Mouse (Mus musculus) layer of hippocampus, adult 2 months (tissue): Measurements from ENCODE around the gene Chp1. TPM values are rescaled to one million over a fixed set of nuclear protein-coding genes. Genes with fewer than 3 reads are reported as not detected.

Experiments used
- DNase-seq, 2 experiments: peaks; one replicate each; pipeline ENCODE4 v3.0.0; 2022; ENCODE audit warnings: low spot score in 2 of 2
- H3K27ac ChIP-seq: fragments of 200-600 bp; 2 replicates; pipeline ENCODE4 v1.8.1; 2022
- H3K4me3 ChIP-seq: fragments of 200-600 bp; 2 replicates; pipeline ENCODE4 v1.8.1; 2022; ENCODE audit warnings: mild to moderate bottlenecking
- CTCF ChIP-seq: fragments of 200-600 bp; conservative IDR thresholded peaks from 2 replicates; pipeline ENCODE4 v1.8.1; 2022; ENCODE audit warnings: antibody characterized with exemption, mild to moderate bottlenecking, moderate library complexity
- total RNA-seq, 2 experiments: library from RNA; stranded (reverse); gene quantifications; 2 replicates each; pipeline ENCODE4 v1.2.3; 2021

The Chp1 gene
- total RNA-seq, 2 experiments from 2014 or later = 155 to 157 TPM

DNA sequence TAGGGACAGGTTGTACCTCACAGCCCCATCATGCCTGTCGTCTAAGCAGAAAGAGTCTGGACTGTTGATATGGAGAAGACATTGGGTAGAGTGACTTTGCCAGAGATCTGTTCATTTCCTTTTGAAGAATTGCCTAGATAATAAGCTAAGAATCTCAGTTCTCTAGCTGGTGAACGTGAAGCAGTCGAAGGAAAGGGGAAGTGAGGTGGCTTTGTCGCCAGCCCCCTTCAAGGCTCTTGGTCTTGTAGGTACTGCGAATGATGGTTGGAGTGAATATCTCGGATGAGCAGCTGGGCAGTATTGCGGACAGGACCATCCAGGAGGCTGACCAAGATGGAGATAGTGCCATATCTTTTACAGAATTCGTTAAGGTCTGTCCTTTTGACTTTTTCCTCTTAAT lies 36.8 kb downstream of the Chp1 start:
- Histone ChIP-seq H3K27ac (no peak overlapping the region), H3K4me3 (no peak overlapping the region)
- TF ChIP-seq CTCF = no peak
- no peak for DNase-seq

DNA sequence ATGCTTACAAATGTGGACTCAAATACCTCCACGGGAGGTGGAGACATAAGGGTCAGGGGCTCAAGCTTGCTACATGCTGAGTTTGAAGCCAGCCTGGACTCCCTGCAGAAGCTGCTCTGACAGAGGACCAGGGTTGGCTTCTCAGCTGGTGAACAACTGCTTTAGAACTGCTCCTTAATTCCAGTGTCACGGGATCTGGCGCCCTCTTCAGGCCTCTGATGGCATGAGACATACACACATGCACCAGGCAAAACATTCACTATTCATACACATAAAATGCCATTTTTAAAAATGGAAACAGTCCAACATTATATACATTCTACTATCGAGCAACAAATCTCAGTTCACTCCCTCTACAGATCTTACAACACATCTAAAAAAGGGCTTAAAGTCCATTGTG lies 39.9 kb downstream of the Chp1 start:
- peak in 1 of 2 experiments; percentile 27 for DNase-seq
- no peak overlapping the region for H3K4me3 ChIP-seq
- H3K27ac ChIP-seq = no peak overlapping the region
- TF ChIP-seq CTCF = peak; percentile 81

GRCm38 (mm10) chr2:119591247-119591646 lies 43.8 kb downstream of the Chp1 start:
- peak; percentile 54 for TF ChIP-seq CTCF
- Histone ChIP-seq H3K27ac (no peak overlapping the region), H3K4me3 (no peak overlapping the region)
- DNase-seq = no peak

DNA sequence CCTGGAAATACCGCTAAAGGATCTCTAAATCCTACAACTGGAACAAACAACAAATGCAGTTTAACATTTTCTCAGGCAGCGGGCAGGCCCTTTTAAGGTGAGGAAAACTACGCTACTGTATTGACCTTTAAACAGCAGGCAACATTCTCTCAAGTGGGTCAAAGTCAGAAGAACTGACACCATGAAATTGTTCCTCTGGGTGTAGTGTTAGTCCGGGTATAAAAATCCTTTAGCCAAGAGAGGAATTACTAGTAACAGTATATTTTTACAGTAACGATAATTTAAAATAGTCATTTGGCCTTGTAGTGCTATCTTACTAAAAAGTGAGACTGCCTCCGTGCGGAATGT lies 46.2 kb downstream of the Chp1 start:
- TF ChIP-seq CTCF = no peak
- no peak for DNase-seq
- H3K27ac ChIP-seq = peak overlapping the region; percentile 96
- peak overlapping the region; percentile 78 for H3K4me3 ChIP-seq

- peak; percentile 95 to 96 for DNase-seq
- H3K27ac ChIP-seq = peak overlapping the region; percentile 96
- 0 out of 2 replicates have a peak, but pooled peaks have one; percentile 15 for TF ChIP-seq CTCF
These were observed 46.9 kb downstream of the Chp1 start for GRCm38 (mm10) chr2:119594113-119594981.

GRCm38 (mm10) chr2:119595308-119595707 lies 47.8 kb downstream of the Chp1 start:
- Histone ChIP-seq H3K27ac (peak overlapping the region; percentile 96), H3K4me3 (peak overlapping the region; percentile 78)
- no peak for DNase-seq
- no peak for TF ChIP-seq CTCF

More at GRCm38 (mm10) chr2:119594113-119594981, 46.9 kb downstream of the Chp1 start:
- H3K4me3 ChIP-seq = peak overlapping the region; percentile 78

DNA sequence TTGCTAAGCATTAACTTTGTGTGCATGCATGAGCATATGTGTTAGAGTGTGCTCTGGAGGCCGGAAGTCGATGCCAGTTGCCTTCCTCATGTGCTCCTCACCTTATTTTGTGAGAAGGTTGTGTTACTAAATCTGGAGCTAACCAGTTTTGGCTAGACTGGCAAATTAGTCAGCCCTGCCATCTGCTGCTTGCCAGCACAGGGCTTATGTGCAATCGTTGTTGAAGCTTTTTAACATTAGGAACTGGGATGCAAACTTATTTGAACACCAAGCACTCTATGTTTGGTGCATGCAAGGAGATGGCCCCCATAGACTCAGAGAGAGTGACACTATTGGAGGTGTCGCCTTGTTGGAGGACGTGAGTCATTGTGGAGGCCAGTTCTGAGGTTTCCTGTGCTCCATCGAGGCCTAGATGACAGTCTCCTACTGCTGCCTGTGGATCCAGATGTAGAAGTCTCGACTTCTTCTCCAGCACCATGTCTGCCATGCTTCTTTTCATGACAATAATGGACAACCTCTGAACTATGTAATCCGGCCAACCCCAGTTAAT lies 49.4 kb downstream of the Chp1 start:
- DNase-seq = peak; percentile 46 to 65
- Histone ChIP-seq H3K27ac (peak overlapping the region; percentile 96), H3K4me3 (no peak overlapping the region)
- TF ChIP-seq CTCF = no peak

DNA sequence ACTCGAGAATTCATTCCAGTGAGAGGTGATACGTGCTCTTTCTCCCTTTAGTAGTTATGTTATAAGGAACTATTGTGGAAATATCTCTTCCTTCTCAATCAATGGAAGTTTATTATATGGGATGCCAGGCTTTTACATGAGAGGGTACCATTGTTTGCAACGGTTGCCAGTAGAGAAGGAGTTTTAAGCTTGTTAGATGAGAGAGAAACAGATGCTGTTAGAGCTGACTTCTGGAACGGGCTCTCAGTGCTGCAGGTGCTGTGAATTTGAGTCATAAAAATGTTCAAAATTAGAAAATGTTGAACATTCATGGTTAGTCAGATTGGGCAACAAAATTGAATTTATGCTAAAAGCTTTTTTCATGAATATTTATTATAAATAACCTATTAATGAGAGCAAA lies 53.5 kb downstream of the Chp1 start:
- DNase-seq = peak; percentile 34 to 59
- Histone ChIP-seq H3K27ac (peak overlapping the region; percentile 75), H3K4me3 (peak overlapping the region; percentile 17; the same call in 1 of the 2 replicates)
- TF ChIP-seq CTCF = no peak

DNA sequence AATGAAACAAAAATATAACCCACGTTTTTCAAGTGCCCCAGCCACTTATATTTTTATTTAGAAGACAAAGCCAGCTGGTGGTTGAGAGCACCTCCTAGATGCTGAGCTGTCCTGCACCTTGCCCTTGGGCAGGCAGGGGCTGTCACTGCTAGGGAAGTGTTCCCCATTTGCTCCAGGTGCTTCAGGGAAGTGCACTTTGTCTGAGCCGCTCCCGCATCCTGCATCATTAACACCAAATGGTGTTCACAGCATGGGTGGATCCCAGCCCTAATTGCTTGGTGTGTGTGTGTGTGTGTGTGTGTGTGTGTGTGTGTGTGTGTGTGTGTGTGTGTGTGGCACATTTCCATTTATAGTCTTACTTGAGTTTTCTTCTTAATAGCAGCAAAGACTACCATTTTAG lies 54.1 kb downstream of the Chp1 start:
- DNase-seq = peak in 1 of 2 experiments; percentile 15
- Histone ChIP-seq H3K4me3 (peak overlapping the region; percentile 17; the same call in 1 of the 2 replicates), H3K27ac (peak overlapping the region; percentile 75)

DNA sequence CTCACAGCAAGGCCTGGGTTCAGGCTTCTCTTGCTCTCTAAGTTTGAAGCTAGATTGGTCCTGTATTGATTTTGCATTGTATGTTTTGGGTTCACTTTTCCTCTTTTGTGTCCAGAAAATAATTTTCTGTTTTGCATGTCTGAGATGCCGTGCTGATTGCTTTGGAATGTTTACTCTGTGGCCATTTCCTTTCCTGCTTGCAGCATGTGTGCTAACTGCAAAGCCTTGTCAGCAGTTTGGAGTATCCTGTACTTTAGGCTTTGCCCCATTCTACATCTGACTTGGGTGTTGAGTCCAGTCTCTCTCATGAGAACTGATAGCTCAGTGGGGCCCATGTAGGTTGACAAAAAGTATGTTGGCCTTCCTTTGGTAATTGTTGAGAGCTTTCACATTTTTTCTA lies 55.0 kb downstream of the Chp1 start:
- no peak overlapping the region for H3K27ac ChIP-seq
- no peak for DNase-seq
- TF ChIP-seq CTCF = no peak
- no peak overlapping the region for H3K4me3 ChIP-seq

DNA sequence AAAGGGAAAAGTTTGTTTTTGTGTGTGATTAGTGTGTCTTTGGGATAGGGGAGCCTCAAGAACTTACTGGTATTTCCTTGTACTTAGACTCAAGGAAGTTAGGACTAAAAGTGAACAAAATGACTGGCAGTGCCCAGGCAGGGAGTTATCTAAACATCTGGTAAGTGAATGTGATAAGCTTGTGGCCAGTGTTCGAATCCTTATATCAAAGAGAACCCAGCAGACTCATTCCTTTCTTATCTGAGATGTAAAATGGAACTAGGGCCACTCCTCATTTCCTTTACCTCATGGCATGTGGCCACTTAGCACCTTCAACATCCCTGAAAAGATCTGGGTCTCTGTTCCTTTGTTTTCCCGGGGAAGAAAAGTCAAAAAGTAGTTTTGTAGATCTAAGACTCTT lies 56.4 kb downstream of the Chp1 start:
- Histone ChIP-seq H3K4me3 (no peak overlapping the region), H3K27ac (no peak overlapping the region)
- no peak for DNase-seq
- TF ChIP-seq CTCF = no peak

GRCm38 (mm10) chr2:119605361-119605973 lies 58.0 kb downstream of the Chp1 start:
- H3K4me3 ChIP-seq = no peak overlapping the region
- no peak for TF ChIP-seq CTCF
- H3K27ac ChIP-seq = no peak overlapping the region
- no peak for DNase-seq

DNA sequence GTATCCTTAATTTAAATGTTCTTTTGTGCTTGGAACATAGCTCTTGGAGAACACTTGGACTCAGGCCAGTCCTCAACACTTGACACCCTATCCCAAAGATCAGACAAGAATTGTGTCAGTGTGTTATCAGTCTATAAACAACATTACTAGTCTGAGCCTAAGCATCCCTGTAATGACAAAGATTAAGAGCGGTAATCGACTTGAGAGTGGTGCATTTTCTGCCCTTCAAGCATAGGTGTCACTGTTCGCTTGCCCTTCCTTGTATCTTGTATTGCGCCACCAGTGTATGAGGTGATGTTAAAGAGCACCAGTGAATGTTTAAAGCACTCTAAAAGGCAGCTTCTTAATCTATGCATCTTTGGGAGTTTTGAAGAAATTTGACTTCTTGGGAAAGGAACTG lies 59.5 kb downstream of the Chp1 start:
- no peak overlapping the region for H3K27ac ChIP-seq
- no peak overlapping the region for H3K4me3 ChIP-seq
- no peak; the same call in 1 of the 2 replicates for TF ChIP-seq CTCF
- DNase-seq = no peak
